Mouse (Mus musculus): ENCODE data around the gene Capn2. TPM values are rescaled to one million over a fixed set of nuclear protein-coding genes. Genes with fewer than 3 reads are reported as not detected.

The Capn2 gene
- polyA plus RNA-seq, 1 experiment from 2014 or later: 68.1 TPM

DNA sequence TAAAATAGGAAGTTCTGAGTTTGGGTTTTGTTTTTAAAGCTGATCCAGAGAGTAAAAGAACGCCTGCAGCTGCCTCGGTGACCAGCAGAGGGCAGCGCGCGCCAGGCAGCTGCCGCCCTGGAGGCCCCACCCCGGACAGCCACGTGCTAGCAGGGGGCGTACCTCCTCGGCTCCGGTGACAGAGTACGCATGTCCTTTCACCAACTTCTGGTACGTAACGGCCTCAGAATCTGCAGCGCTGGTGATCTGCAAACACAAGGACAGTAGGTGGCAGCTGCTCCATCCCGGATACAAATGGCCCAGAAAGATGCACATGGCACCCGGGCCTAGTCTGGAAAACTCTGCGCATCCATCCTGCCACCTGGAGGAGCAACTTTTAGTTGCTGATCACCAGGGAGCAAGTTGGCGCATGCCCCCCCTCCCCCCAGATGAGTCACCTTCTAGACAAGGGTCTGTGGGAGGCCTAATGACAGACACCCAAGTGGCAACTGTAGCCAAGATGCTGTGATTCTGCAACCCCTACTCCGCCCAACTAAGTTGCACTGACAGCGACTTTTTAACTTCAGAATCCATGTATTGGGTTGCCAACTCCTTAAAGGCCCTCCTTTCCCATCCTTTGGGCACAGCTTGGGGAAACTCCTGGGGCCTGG, 27.5 kb downstream of the Capn2 start:
- WGBS (ENCODE audit: insufficient replicate concordance): 8% methylated on average over 21 of the region's 21 CpGs
- Histone ChIP-seq H3K27me3 (ENCODE audit: control insufficient read depth, insufficient read depth, low read length) (no peaks in the 10 kb centered on the region), H3K9me3 (replicated peaks; ENCODE audit: control insufficient read depth, low read length) (no peaks in the 10 kb centered on the region), H3K27ac (ENCODE audit: low read depth, low read length) (peak overlapping the region; percentile 12), H3K9ac (ENCODE audit: low read depth, low read length) (no peak overlapping the region), H3K4me1 (ENCODE audit: control insufficient read depth, insufficient read depth, low read length) (peaks cover 14% of the 10 kb centered on the region), H3K36me3 (ENCODE audit: control insufficient read depth, insufficient read depth, low read length) (peaks cover 20% of the 10 kb centered on the region), H3K4me2 (peak overlapping the region; percentile 49), H3K4me3 (ENCODE audit: low read depth, low read length) (0 out of 2 replicates have a peak overlapping the region, but pooled peaks have one; percentile 8)
- ATAC-seq (replicated peaks; ENCODE audit: insufficient number of reproducible peaks, low FRiP score, low TSS enrichment): peak; percentile 84

DNA sequence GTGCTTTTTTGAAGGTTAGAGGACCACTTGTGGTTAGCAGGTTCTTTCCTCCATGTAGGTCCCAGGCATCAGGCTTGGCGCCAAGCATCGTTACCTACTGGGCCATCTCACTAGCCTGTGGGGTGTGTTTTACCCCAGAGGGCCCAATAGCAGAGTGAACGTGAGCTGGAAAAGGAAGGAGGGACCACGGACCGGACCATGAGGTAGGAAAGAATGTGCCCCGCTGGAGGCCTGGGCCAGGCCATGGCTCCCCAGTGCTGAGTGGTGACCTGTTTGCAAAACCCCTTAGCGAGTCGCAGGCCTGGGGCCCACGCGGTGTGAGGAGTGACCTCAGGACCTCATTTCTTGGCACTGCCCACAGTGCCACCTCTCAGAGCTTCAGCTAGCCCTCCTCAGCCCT, 28.9 kb downstream of the Capn2 start:
- Histone ChIP-seq H3K27ac (ENCODE audit: low read depth, low read length) (no peak overlapping the region), H3K9me3 (replicated peaks; ENCODE audit: control insufficient read depth, low read length) (no peaks in the 10 kb centered on the region), H3K36me3 (ENCODE audit: control insufficient read depth, insufficient read depth, low read length) (peaks cover 27% of the 10 kb centered on the region), H3K9ac (ENCODE audit: low read depth, low read length) (no peak overlapping the region), H3K4me2 (no peak overlapping the region), H3K27me3 (ENCODE audit: control insufficient read depth, insufficient read depth, low read length) (no peaks in the 10 kb centered on the region), H3K4me1 (ENCODE audit: control insufficient read depth, insufficient read depth, low read length) (0 out of 2 replicates have a peak, but pooled peaks cover 5% of the 10 kb centered on the region), H3K4me3 (ENCODE audit: low read depth, low read length) (no peak overlapping the region)
- 95% methylated on average over 10 of the region's 10 CpGs for WGBS (ENCODE audit: insufficient replicate concordance)
- no peak for ATAC-seq (replicated peaks; ENCODE audit: insufficient number of reproducible peaks, low FRiP score, low TSS enrichment)

DNA sequence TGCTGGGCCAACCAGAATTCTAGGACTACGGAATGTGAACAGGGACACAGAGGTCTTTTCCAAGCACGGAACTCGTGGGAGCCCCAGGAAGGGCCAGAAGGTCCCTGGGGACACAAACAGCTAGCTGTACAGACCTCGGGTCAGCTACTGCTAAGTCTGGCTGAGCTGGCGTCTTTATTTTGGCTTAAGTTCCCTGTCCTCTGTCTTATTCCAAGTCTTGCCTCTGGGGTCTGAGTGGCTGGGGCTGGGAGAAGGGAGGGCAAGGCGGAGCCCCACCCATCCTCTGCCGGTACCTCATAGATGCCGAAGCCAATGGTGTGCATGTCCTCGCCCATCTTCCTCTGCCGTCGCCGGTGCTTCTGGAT, 33.5 kb downstream of the Capn2 start:
- no peaks in the 10 kb centered on the region for H3K27me3 ChIP-seq (ENCODE audit: control insufficient read depth, insufficient read depth, low read length)
- no peak overlapping the region for H3K4me2 ChIP-seq
- H3K27ac ChIP-seq (ENCODE audit: low read depth, low read length): no peak overlapping the region
- H3K9ac ChIP-seq (ENCODE audit: low read depth, low read length): no peak overlapping the region
- ATAC-seq (replicated peaks; ENCODE audit: insufficient number of reproducible peaks, low FRiP score, low TSS enrichment): no peak
- no peaks in the 10 kb centered on the region for H3K4me1 ChIP-seq (ENCODE audit: control insufficient read depth, insufficient read depth, low read length)
- peaks cover 29% of the 10 kb centered on the region for H3K36me3 ChIP-seq (ENCODE audit: control insufficient read depth, insufficient read depth, low read length)
- WGBS (ENCODE audit: insufficient replicate concordance): 86% methylated on average over 12 of the region's 12 CpGs
- H3K4me3 ChIP-seq (ENCODE audit: low read depth, low read length): no peak overlapping the region
- H3K9me3 ChIP-seq (replicated peaks; ENCODE audit: control insufficient read depth, low read length): no peaks in the 10 kb centered on the region

- Histone ChIP-seq H3K27me3 (ENCODE audit: control insufficient read depth, insufficient read depth, low read length) (no peaks in the 10 kb centered on the region), H3K9ac (ENCODE audit: low read depth, low read length) (no peak overlapping the region), H3K27ac (ENCODE audit: low read depth, low read length) (no peak overlapping the region), H3K4me3 (ENCODE audit: low read depth, low read length) (no peak overlapping the region), H3K4me1 (ENCODE audit: control insufficient read depth, insufficient read depth, low read length) (no peaks in the 10 kb centered on the region), H3K9me3 (replicated peaks; ENCODE audit: control insufficient read depth, low read length) (no peaks in the 10 kb centered on the region), H3K36me3 (ENCODE audit: control insufficient read depth, insufficient read depth, low read length) (peaks cover 22% of the 10 kb centered on the region), H3K4me2 (no peak overlapping the region)
- no peak for ATAC-seq (replicated peaks; ENCODE audit: insufficient number of reproducible peaks, low FRiP score, low TSS enrichment)
- 85% methylated on average over 14 of the region's 14 CpGs for WGBS (ENCODE audit: insufficient replicate concordance)
These were observed 34.2 kb downstream of the Capn2 start for GRCm38 (mm10) chr1:182482991-182483909.

DNA sequence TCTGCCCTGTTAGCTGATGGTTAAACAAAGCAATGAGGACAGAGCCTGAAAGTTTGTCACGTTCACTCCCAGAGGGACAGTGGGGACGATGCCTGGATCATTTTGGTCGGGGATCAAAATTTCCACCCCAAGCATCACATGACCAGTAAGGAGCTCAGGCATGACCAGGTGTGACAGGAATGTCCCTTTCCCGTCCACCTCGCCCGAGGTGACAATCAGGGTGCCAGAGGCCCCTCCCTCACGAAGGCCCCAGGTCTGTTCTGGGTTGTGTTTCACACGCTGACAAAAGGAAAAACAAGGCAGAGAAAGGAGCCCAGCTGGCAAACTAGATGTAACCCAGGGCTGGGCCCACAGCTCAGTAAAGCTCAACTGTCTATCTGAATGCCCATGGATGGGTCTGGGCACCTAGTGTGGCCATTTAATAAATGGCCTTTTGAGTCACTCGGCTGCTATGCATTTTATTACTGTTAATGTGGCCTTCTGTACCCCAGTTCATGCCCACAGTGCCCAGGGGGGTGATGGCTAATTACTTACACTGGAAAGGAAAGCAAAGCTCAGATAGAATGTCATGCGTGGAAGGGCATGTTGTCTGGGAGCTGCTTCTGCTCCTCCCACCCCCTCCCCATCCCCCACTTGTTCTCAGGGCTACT, 35.6 kb downstream of the Capn2 start:
- no peak overlapping the region for H3K27ac ChIP-seq (ENCODE audit: low read depth, low read length)
- peaks cover 27% of the 10 kb centered on the region for H3K36me3 ChIP-seq (ENCODE audit: control insufficient read depth, insufficient read depth, low read length)
- WGBS (ENCODE audit: insufficient replicate concordance): 73% methylated on average over 10 of the region's 10 CpGs
- H3K9ac ChIP-seq (ENCODE audit: low read depth, low read length): no peak overlapping the region
- H3K27me3 ChIP-seq (ENCODE audit: control insufficient read depth, insufficient read depth, low read length): no peaks in the 10 kb centered on the region
- ATAC-seq (replicated peaks; ENCODE audit: insufficient number of reproducible peaks, low FRiP score, low TSS enrichment): no peak
- no peak overlapping the region for H3K4me2 ChIP-seq
- H3K9me3 ChIP-seq (replicated peaks; ENCODE audit: control insufficient read depth, low read length): no peaks in the 10 kb centered on the region
- no peaks in the 10 kb centered on the region for H3K4me1 ChIP-seq (ENCODE audit: control insufficient read depth, insufficient read depth, low read length)
- no peak overlapping the region for H3K4me3 ChIP-seq (ENCODE audit: low read depth, low read length)

- no peaks in the 10 kb centered on the region for H3K27me3 ChIP-seq (ENCODE audit: control insufficient read depth, insufficient read depth, low read length)
- H3K4me2 ChIP-seq: no peak overlapping the region
- no peak overlapping the region for H3K27ac ChIP-seq (ENCODE audit: low read depth, low read length)
- no peak overlapping the region for H3K9ac ChIP-seq (ENCODE audit: low read depth, low read length)
- H3K4me3 ChIP-seq (ENCODE audit: low read depth, low read length): no peak overlapping the region
- H3K4me1 ChIP-seq (ENCODE audit: control insufficient read depth, insufficient read depth, low read length): no peaks in the 10 kb centered on the region
- H3K9me3 ChIP-seq (replicated peaks; ENCODE audit: control insufficient read depth, low read length): no peaks in the 10 kb centered on the region
- ATAC-seq (replicated peaks; ENCODE audit: insufficient number of reproducible peaks, low FRiP score, low TSS enrichment): no peak
- peaks cover 24% of the 10 kb centered on the region for H3K36me3 ChIP-seq (ENCODE audit: control insufficient read depth, insufficient read depth, low read length)
- WGBS (ENCODE audit: insufficient replicate concordance): 91% methylated on average over 7 of the region's 7 CpGs
These were observed 36.3 kb downstream of the Capn2 start for GRCm38 (mm10) chr1:182481138-182481537.

- no peaks in the 10 kb centered on the region for H3K4me1 ChIP-seq (ENCODE audit: control insufficient read depth, insufficient read depth, low read length)
- no peak overlapping the region for H3K27ac ChIP-seq (ENCODE audit: low read depth, low read length)
- peaks cover 21% of the 10 kb centered on the region for H3K36me3 ChIP-seq (ENCODE audit: control insufficient read depth, insufficient read depth, low read length)
- H3K27me3 ChIP-seq (ENCODE audit: control insufficient read depth, insufficient read depth, low read length): no peaks in the 10 kb centered on the region
- no peak overlapping the region for H3K9ac ChIP-seq (ENCODE audit: low read depth, low read length)
- H3K4me3 ChIP-seq (ENCODE audit: low read depth, low read length): no peak overlapping the region
- H3K9me3 ChIP-seq (replicated peaks; ENCODE audit: control insufficient read depth, low read length): no peaks in the 10 kb centered on the region
- WGBS (ENCODE audit: insufficient replicate concordance): 75% methylated on average over 4 of the region's 4 CpGs
- no peak overlapping the region for H3K4me2 ChIP-seq
- no peak for ATAC-seq (replicated peaks; ENCODE audit: insufficient number of reproducible peaks, low FRiP score, low TSS enrichment)
These were observed 38.5 kb downstream of the Capn2 start for GRCm38 (mm10) chr1:182478935-182479334.

GRCm38 (mm10) chr1:182475005-182475796, 42.2 kb downstream of the Capn2 start:
- no peaks in the 10 kb centered on the region for H3K4me1 ChIP-seq (ENCODE audit: control insufficient read depth, insufficient read depth, low read length)
- H3K27ac ChIP-seq (ENCODE audit: low read depth, low read length): no peak overlapping the region
- H3K27me3 ChIP-seq (ENCODE audit: control insufficient read depth, insufficient read depth, low read length): no peaks in the 10 kb centered on the region
- H3K9me3 ChIP-seq (replicated peaks; ENCODE audit: control insufficient read depth, low read length): no peaks in the 10 kb centered on the region
- ATAC-seq (replicated peaks; ENCODE audit: insufficient number of reproducible peaks, low FRiP score, low TSS enrichment): no peak
- peaks cover 27% of the 10 kb centered on the region for H3K36me3 ChIP-seq (ENCODE audit: control insufficient read depth, insufficient read depth, low read length)
- no peak overlapping the region for H3K4me2 ChIP-seq
- H3K4me3 ChIP-seq (ENCODE audit: low read depth, low read length): no peak overlapping the region
- H3K9ac ChIP-seq (ENCODE audit: low read depth, low read length): no peak overlapping the region
- 78% methylated on average over 5 of the region's 5 CpGs for WGBS (ENCODE audit: insufficient replicate concordance)
